Mouse (Mus musculus) MEL (cell line): ENCODE measurements around the gene Cecr2.

Experiments
- CTCF ChIP-seq, 3 experiments: IDR thresholded peaks in 2 of 3; conservative IDR thresholded peaks in 1 of 3; 2 replicates each; pipeline ENCODE4 v1.5.1; 2011 to 2012; ENCODE audit warnings: low read length in 3 of 3, low read depth in 2 of 3, mild to moderate bottlenecking in 2 of 3, improper control_type of control experiment in 1 of 3, inconsistent platforms in 1 of 3, mixed read lengths in 1 of 3, moderate library complexity in 1 of 3; ENCODE audit not compliant: control insufficient read depth in 1 of 3, insufficient read depth in 1 of 3, poor library complexity in 1 of 3, severe bottlenecking in 1 of 3
- POLR2AphosphoS2 ChIP-seq: IDR thresholded peaks from 2 replicates; pipeline ENCODE4 v1.6.1; 2011; ENCODE audit warnings: low read length, improper control_type of control experiment
- RCOR1 ChIP-seq: IDR thresholded peaks from 2 replicates; pipeline ENCODE4 v1.6.1; 2012; ENCODE audit warnings: low read depth, mild to moderate bottlenecking, inconsistent platforms, low read length, improper control_type of control experiment
- TCF12 ChIP-seq: IDR thresholded peaks from 2 replicates; pipeline ENCODE4 v1.6.1; 2014; ENCODE audit warnings: low read depth, mild to moderate bottlenecking, inconsistent platforms, low read length, improper control_type of control experiment, moderate library complexity
- ZMIZ1 ChIP-seq: IDR thresholded peaks from 2 replicates; pipeline ENCODE4 v1.6.1; 2012; ENCODE audit warnings: low read depth, mild to moderate bottlenecking, inconsistent platforms, low read length, improper control_type of control experiment, moderate library complexity

DNA sequence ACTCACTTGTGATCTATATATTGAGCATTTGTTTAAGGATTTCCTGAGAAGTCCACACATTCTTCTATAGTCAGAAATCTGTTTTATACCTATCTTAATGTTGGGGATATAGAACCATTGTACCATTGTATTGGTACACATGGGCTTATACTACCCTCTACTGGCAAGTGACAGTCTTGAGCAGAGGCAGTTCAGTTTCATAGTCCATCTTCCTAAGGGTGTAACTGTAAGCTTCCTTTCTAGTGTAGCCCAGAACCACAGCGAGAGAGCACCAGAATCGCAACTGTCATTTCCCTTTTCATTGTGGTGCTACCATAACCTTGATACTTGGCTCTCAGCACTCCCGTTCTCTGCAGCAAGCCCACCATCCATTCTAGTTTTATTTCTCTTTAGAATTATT, 70.4 kb downstream of the Cecr2 start:
- TF ChIP-seq CTCF (IDR thresholded peaks at IDR 0.05 in 2 of 3, conservative IDR thresholded peaks at IDR 0.05 in 1 of 3; ENCODE audit: control insufficient read depth in 1 of 3, insufficient read depth in 1 of 3, low read depth in 2 of 3, low read length in 3 of 3, poor library complexity in 1 of 3, severe bottlenecking in 1 of 3) (peak; percentile 39 to 96 (median 70)), ZMIZ1 (no peak), POLR2AphosphoS2 (no peak), TCF12 (no peak), RCOR1 (no peak)
